Mouse (Mus musculus): ENCODE measurements around the gene Adgrf1. TPM values are rescaled to one million over a fixed set of nuclear protein-coding genes. Genes with fewer than 3 reads are reported as not detected.

Gene Adgrf1
- not detected for total RNA-seq (2021)

- DNase-seq, result no peak
These were observed at the start of gene Adgrf1 for GRCm38 (mm10) chr17:43270161-43270560. Gene Adgrf1, plus strand, starts transcription at chr17:43270329.

DNA sequence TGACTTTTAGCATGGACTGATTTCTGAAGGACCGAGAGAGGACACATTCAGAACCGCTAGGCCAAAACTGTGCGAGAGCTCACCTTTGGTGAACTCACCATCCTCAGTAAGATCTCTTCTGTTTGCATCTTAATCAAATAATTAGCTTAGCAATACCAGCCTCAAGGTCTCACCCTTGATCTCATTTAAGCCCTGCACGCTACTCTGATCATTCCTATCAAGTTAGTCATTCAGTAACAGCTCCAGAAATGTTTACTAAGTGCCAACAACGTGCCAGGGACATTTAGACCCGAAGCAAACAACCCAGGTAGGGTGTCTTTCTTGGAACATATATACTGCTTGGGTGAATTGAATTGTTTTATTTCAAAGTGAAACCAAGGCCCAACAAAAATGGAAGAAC lies 44.0 kb upstream of the Adgrf1 start:
- DNase-seq, result no peak

GRCm38 (mm10) chr17:43229621-43230513 lies 40.3 kb upstream of the Adgrf1 start:
- DNase-seq, result peak; percentile 51 to 78

- no peak for DNase-seq
These were observed 39.3 kb upstream of the Adgrf1 start for GRCm38 (mm10) chr17:43230821-43231220.

DNA sequence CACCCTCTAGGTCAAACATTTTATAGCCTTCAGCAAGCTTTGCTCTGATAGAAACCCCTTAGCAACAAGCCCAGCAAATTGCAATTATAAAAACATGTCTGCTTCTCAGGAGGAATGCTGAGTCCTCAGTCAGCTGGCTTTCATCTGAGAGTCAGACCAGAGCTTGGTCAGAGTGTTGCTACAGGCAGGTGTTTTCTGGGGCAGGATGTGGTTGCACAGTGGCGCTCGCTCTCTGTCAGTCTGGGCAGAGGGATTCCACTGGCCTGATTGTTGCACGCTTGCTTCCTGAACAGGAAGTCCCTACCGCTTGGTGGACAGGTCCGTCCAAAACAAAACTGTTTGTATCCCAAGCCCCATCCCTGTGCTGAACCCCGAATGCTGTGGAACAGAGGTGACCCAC lies 37.4 kb upstream of the Adgrf1 start:
- no peak for DNase-seq

DNA sequence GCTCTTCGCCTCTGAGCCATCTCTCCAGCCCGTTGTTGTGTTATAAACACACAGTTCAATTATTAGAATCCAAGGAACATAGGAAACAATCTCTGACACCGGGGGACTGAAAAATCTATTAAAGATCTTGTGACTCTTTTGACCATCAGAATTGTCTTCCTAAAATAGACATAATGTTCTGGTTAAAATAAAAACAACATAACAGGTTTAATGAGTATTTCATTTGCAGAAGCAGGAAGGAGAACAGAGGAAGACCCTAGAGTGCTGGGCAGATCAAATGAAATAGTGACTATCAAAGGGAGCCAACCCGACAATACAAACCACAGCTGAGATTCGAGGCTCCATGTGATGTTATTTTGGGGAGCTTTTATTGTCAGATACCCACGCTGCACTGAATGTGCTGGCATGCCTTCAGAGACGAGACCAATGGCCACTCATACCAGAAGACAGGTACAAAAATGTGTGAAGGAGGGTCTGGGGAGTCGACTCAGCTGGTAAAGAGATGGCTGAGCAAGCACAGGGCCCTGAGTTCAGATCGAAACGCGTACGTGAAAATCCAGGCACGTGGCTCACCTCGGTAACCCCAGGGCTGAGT lies 33.4 kb upstream of the Adgrf1 start:
- no peak for DNase-seq

- DNase-seq, result no peak
These were observed 31.1 kb upstream of the Adgrf1 start for GRCm38 (mm10) chr17:43239035-43239434.

DNA sequence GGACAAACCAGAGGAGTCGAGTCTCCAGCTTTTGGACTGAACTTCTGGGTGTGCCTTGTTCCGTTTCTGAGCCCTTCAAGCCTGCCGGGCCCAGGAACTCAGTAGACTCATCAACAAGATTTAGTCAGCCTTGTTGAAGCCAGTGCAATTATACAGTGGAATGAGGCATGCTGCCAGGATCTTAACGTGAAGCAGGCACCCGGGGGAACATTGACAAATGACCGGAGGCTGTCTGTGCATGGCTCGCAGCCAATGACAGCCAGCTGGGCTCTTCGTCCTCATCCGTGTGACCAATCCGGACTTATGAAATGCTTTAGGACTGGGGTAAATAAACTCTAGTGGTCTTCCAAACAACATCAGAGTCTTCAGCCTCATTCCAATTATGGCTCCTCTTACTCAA lies 29.0 kb upstream of the Adgrf1 start:
- peak; percentile 11 to 24 for DNase-seq

DNA sequence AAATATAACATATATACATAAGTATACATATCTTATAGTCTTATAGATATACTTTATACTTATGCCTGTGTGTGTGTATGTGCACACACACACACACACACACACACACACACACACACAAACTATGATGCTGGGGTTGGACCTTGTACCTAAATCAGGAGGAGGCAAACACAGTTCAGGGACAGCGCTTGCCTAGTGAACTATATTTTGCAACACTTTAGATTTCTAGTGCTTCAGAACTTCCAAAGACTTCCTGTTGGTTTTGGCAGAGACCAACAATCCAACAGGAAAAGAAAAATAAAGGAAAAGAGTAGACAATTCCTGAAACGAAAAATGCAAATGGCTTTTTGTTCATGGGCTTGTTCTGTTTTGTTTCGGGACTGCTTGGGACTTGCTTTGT lies 27.5 kb upstream of the Adgrf1 start:
- no peak for DNase-seq

- no peak for DNase-seq
These were observed 24.8 kb upstream of the Adgrf1 start for GRCm38 (mm10) chr17:43245364-43245763.

- no peak for DNase-seq
These were observed 22.9 kb upstream of the Adgrf1 start for GRCm38 (mm10) chr17:43247245-43247644.

- no peak for DNase-seq
These were observed 20.5 kb upstream of the Adgrf1 start for GRCm38 (mm10) chr17:43249645-43250044.

DNA sequence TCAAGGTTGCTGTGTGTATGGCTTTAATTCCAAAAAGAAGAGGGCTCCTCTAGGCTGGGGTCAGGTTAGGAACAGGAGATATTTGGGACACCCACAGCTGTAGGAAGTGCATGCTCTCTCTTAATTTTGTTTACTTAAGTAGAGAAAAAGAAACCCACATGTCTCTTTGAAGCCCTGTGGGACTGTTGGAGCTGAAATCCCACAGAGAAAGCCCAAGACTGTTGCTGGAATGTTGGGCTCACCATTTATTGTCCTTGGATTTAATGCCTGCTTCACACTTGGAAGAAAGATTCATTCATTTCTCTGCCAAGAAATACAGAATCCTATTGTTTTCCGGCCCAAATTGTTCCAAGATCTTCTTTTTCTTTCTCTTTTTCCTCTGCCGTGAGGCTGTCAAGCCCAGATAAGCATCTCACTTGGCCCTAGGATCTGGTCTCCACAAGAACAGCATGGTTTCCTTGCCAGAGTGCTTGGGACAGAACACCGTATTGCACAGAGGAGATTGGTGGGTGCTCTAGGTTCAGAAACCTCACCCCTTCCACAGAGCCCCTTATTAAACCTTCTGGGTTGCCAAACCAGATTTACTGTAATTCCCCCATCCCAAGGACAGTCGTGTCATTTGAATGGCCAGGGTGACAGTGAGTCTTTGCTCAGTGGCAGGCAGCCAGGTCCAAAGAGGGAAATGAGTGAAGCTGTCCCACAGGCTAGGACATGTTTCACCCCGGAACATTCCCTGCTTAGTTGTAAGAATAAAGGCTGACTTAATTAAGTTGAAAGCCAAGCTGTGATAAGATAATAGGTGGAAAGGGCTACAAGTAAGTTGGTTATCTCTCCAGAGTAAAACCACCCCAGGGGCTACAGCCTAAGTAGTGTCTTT lies 18.6 kb upstream of the Adgrf1 start:
- no peak for DNase-seq

DNA sequence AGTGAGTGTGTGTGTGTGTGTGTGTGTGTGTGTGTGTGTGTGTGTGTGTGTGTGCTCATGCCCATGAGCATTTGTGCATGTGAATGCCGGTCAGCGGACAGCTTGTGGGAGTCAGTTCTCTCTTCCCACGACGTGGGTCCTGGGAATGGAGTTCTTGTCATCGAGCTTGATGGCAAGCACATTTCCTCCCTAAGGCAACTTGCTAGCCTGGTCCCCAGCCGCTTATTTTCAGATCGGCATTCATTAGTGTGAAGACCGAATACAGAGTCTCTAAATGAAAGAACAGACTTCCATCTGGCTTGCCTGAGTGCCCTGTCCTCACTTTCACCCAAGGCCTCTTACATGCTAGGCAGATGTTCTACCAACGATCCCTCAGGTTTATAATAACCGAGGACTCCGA lies 17.3 kb upstream of the Adgrf1 start:
- DNase-seq, result no peak

- no peak for DNase-seq
These were observed 15.9 kb upstream of the Adgrf1 start for GRCm38 (mm10) chr17:43254261-43254660.

GRCm38 (mm10) chr17:43256536-43257135 lies 13.5 kb upstream of the Adgrf1 start:
- DNase-seq, result no peak

GRCm38 (mm10) chr17:43257699-43258098 lies 12.4 kb upstream of the Adgrf1 start:
- no peak for DNase-seq

DNA sequence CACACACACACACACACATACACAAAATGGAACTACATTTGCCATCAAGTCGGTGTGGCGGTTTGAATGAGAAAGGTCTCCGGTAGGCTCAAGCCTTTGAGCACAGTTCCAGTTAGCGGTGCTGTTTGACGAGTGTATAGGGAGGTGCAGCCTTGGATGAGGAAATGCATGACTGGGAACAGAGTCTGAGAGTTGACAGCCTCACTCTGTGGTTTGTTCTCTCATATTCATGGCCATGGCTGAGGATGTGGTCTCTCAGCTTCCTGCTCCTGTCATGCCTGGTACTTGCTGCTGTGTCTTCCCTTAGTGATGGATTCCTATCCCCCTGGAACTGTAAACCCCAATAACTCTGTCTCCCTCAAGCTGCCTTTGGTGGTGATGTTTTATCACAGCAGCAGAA lies 8.2 kb upstream of the Adgrf1 start:
- DNase-seq, result no peak

DNA sequence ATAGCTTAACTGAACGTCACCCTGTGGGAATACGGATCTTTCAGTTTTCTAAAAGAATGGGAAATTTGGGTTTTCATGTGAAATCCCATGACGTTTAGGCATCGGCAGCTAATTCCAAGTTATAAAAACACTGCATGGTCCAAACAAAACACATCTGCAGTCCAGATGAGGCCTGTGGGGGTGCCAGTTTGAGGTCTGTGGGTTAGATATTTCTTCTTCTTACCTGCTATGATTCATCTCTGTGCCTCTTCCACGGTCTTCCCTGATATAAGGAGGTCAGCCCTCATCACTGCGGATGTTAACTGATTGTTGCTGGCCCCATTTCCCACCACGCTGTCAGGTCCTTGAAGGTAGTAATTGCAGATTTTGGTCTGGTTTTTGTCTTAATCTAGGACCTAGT lies 5.4 kb upstream of the Adgrf1 start:
- no peak for DNase-seq

DNA sequence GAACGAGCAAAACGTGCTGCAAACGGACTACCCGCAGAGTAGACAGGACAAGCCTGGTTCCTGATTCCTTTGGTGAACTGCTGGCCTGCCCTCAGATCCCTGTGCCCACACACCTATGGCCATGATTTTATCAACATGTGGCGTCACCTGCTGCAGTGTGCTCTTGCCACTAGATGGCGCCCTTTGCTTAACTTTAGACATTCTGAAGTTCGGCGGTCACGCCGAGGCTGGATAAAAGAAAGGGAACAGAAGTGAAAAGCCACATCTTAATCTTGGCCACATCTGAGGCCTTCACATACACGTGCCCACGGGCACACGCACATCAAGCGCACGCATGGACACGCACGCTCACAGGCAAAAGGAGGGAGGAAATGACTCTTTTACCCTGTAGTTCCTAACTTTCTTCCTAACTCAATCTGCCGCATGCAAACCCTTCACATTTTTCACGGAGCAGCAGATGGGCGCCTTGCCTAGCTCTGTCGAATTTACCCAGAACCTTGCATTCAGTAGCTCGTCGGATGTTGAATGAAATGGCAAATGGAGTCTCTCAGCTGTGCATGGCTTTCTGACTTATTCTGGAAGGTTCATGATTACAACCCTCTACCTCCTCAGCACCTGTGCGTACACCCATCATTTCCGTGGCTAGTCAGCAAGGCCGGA lies 4.8 kb upstream of the Adgrf1 start:
- peak; percentile 66 to 70 for DNase-seq

DNA sequence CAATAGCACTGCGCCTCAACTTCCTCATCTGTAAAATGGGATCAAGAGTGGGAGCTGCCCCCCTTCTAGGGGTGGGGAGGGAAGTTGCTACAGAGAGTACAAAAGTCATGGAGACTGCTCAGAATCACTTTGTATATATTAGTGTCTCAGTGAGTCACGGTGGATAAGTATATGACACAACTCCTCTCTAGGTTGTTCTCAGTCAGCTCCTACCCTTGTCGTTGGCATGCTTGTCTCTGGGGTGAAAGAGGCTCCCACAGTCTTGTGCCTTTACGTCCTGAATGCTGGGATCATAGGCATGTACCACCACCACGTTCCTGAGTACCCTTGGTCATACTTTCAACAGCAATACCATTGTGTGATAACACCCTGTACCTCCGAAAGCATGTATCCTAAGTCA lies 4.2 kb upstream of the Adgrf1 start:
- DNase-seq, result no peak

- no peak for DNase-seq
These were observed 3.5 kb upstream of the Adgrf1 start for GRCm38 (mm10) chr17:43266636-43267035.

Measured in layer of hippocampus, postnatal 36 days (tissue).